Mouse (Mus musculus): ENCODE measurements at regions not wholly inside any gene's neighbourhood (a gene's known extent, or its start where the extent isn't known, plus 50 kb on each side); places are given as distances from the start of the nearest gene placed in this dataset.
"Not testable (repeated sequence)": the region's sequence is repeated elsewhere in the genome, so short reads cannot be mapped to it uniquely, and the experiment has no call there.

GRCm38 (mm10) chr16:20860606-20861005 lies 126.3 kb upstream of the Thpo start:
- DNase-seq (ENCODE audit: low spot score in 2 of 2), result not testable (repeated sequence)

- no peak for DNase-seq (ENCODE audit: low spot score in 2 of 2)
These were observed 120.4 kb upstream of the Thpo start for GRCm38 (mm10) chr16:20854696-20855213.

GRCm38 (mm10) chr16:20838151-20838550 lies 103.8 kb upstream of the Thpo start:
- no peak for DNase-seq (ENCODE audit: low spot score in 2 of 2)

DNA sequence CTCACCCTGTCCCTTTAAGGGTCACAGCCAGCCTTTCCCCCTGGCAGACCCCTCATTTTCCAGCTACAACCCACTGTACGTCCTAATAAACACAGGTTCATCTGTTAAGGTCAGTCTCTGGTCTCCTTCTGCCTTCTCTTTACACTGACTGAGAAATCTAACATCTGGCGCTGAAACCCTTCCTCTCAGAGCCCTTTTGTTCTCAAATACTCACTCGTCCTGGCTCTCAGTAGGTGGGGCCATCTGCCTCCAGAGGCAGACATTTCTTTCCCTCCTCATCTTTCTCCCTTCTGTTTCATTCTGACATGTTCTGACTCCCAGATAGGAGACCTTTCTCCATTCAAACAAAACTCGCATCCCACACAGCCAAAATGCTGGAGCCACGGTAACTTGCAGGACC lies 102.6 kb upstream of the Thpo start:
- DNase-seq (ENCODE audit: low spot score in 2 of 2), result no peak

- not testable (repeated sequence) for DNase-seq (ENCODE audit: low spot score in 2 of 2)
These were observed 99.5 kb upstream of the Thpo start for GRCm38 (mm10) chr16:20833838-20834237.

GRCm38 (mm10) chr16:20833301-20833700 lies 99.0 kb upstream of the Thpo start:
- no peak for DNase-seq (ENCODE audit: low spot score in 2 of 2)

GRCm38 (mm10) chr16:20829732-20830435 lies 95.6 kb upstream of the Thpo start:
- DNase-seq (ENCODE audit: low spot score in 2 of 2), result no peak

DNA sequence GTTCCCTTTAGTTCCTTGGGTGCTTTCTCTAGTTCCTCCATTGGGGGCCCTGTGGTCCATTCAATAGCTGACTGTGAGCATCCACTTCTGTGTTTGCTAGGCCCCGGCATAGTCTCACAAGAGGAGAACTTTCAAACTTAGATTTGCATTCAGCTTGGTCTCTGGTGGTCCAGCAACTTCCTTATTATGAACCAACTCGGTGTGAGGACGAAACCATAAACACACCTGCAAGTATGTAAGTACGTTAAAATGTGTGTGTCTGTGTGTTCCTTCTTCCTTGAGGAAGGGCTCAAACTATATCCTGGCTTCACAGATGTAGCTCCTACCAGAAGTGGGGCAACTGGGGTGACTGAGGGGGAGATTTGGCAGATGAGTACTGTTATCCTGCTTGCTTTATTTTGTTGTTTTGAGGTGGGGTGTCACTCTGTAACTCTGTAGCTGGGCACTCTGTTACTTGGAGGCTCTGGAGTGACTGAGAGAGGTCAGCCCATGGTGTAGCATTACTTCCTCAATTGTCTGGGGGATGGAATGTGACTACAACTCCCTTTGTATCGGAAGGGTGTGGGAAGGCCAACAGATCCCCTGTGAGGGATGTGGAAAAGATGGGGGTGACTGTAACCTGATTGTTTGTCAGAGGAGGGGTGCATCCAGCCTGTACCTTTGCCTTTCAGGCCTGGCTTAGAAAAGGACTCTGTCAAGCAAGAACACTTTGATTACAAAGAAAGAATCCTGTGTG lies 94.9 kb upstream of the Thpo start:
- DNase-seq (ENCODE audit: low spot score in 2 of 2), result no peak

- DNase-seq (ENCODE audit: low spot score in 2 of 2), result peak; percentile 67 to 89
These were observed 89.9 kb upstream of the Thpo start for GRCm38 (mm10) chr16:20824226-20824625.

- DNase-seq (ENCODE audit: low spot score in 2 of 2), result no peak
These were observed 86.6 kb upstream of the Thpo start for GRCm38 (mm10) chr16:20820939-20821338.

DNA sequence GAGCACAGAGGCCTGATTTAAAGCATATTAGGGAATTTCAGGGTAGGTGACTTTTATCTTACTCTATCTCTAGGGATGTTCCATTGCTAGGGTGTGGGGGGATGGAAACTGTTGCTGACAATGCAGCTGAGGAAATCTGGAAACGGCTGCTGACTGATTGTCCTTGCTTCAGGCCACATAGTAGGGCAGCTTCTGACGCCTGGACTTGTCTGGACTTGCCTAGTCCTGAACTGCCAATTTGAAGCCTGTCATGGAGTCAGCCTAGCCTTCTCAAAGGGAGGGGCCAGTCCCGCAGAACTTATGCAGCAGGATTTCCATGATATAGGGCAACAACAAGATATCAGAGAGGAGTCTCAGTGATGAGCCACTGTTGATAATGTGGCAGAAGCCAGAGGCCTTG lies 85.3 kb upstream of the Thpo start:
- no peak for DNase-seq (ENCODE audit: low spot score in 2 of 2)

DNA sequence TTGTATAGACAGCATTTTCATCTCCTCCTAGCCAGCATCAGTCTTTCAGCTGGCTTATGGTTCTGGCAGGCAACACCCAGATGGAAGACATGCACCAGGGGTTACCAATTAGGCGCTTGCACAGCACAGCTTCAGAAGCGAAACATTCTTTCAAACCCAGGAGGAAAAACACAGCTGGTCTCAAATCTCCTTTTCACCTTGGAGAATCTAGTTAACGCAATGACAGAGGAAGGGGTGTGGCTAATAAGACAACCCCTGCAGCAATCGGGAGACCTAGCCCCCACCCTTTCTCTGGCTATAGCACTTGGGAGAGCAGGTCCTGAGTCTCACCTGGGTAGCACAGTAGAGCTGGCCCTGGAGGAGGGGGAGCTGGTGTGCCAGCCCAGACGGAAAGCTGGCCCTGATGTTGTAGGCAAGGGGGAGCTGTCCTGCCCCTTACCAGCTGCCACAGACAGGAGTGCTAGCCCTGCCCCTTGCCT lies 84.4 kb upstream of the Thpo start:
- DNase-seq (ENCODE audit: low spot score in 2 of 2), result no peak

DNA sequence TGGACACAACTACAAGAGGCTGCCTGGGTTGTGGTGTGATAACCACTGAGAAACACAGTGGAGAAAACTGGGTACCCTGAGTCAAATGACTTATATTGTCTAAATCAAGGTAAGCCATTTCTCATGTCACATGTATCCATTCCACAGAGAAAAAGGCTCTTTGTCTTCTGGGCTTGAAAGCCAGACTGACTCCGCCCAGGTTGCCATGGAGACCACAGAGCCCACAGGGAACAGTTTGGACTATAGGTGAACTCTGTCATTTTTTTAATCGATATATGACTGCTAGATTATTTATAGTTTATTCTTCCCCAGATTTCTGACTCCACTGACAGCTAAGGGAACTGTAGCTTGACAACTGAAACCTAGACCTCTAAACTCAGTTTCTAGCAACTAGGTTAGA lies 80.7 kb upstream of the Thpo start:
- no peak for DNase-seq (ENCODE audit: low spot score in 2 of 2)

DNA sequence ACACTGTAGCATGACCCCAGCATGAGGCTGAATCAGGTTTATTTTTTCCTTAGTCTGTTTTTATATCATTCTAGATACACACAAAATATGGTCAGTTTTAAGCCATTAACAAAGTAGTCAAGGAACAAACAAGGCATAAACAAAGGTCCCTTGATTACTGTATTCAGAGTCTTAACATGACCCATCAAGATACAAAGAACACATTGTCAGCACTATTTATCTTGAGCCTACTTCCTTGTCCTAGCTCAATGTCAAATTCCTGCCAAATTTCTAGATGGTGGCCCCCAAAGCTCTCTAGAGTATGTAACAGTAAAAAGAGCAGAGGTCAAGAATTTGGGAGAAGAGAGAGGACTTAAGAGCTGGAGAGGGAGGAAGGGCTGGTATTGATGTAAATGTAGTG lies 79.9 kb upstream of the Thpo start:
- no peak for DNase-seq (ENCODE audit: low spot score in 2 of 2)

DNA sequence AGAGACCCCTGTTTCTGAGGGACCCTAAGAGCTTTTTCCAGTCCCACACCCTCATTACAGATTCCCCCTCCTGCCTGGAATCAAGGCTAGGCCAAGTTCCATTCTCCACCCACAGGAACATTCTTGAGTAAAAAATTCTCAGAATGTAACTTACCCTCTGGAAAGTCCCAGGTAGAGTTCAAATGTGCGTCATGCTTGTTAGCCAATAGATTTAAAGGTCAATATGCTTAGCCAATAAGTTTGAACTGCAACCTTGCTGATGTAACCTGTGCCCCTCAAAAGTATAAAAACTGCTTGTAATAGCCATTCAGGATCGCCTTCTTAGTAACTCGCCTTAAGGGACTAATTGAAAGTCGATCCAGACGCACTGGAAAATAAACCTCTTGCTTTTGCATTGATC lies 77.7 kb upstream of the Thpo start:
- DNase-seq (ENCODE audit: low spot score in 2 of 2), result not testable (repeated sequence)

DNA sequence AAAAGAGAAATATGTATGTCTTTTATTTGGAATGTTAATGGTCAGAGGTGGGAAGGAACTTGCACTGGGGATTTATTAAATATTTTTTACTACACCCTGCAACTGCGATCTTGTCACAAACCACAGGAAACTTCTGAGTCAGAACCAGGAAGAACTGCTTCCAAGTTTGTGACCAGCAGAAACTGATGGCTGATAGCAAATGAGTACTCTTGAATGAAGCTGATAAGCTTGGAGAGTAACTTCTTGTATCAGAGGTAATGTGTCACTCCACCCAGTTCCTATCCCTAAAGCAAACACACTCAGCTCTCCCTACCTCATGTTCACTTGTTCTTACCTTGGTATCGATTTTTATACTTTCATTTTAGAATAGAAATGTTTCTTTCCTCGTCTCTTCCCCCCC lies 76.0 kb upstream of the Thpo start:
- no peak for DNase-seq (ENCODE audit: low spot score in 2 of 2)

GRCm38 (mm10) chr16:20808263-20808662 lies 74.0 kb upstream of the Thpo start:
- no peak for DNase-seq (ENCODE audit: low spot score in 2 of 2)

DNA sequence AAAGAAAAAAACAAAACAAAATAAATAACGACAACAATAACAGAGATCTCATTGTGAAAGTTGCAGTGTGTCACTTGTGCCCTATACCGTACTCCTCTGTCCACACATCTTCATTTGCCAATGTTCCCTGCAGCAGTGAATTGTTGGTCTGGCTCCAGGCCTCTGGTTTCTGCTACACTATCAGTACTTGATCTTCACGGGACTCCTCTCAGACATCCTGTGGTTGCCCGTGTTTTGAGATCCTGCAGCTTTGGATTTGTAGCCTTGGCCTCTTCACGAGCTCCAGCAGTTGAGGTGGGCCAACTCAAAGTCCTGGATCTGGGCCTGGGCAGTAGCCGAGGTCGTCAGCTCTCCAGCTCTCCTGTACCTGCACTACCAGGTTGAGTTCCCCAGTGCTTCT lies 72.4 kb upstream of the Thpo start:
- no peak for DNase-seq (ENCODE audit: low spot score in 2 of 2)

DNA sequence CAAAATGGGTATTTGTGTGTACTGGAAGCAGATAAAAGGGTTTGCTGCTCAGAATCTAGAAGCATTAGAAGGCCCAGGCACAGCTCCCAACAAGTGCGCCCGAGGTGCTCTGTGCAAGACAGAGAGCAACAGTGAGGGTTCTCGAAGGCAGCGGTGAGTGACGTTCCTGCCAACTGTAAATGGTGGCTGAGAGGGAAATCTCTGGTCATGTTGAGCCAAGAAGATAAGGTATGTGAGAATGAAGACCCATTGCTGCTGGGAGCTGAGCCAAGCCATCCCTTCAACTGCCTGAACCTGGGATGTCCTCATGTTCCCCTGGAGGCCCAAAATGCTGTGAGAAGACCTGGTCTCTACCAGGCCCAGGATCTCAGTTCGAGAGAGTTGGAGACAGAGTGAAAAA lies 71.5 kb upstream of the Thpo start:
- DNase-seq (ENCODE audit: low spot score in 2 of 2), result no peak

- no peak for DNase-seq (ENCODE audit: low spot score in 2 of 2)
These were observed 70.8 kb upstream of the Thpo start for GRCm38 (mm10) chr16:20805086-20805485.

GRCm38 (mm10) chr16:20804601-20805017 lies 70.3 kb upstream of the Thpo start:
- peak; percentile 70 to 81 for DNase-seq (ENCODE audit: low spot score in 2 of 2)

DNA sequence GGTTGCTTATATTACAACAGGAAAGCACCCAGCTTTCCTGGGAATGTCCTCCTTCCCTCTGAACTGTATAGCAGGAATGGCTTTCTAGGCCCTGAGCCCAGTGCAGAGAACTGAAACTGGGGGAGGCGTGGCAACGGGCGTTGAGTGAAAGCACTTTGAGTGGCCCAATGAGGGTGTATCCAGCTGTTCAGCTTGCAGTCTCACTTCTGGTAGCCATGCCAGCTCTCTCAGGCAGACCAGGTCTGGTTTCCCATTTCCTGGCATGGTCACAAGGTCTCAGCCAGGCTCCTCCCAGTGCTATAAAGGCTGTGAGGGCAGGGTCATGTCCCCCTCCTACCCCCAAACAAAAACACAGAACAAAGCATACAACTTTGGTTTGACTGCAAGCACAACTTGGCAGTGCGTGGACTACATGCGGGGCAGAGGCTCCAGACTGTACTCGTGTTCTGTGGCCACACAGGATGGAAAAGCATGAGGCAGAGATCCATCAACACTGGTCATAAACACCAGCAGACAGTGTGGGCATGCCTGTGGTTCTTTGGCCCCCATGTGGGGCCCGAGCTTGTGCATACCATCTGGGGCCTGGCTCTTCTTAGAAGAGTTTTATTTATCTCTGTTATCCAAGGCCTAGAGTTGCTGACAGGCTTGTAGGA lies 69.1 kb upstream of the Thpo start:
- no peak for DNase-seq (ENCODE audit: low spot score in 2 of 2)

GRCm38 (mm10) chr16:20802724-20803123 lies 68.4 kb upstream of the Thpo start:
- no peak for DNase-seq (ENCODE audit: low spot score in 2 of 2)
